Mouse (Mus musculus): ENCODE results near the gene Tpt1. TPM values are rescaled to one million over a fixed set of nuclear protein-coding genes. Genes with fewer than 3 reads are reported as not detected.

Tpt1 gene
- polyA plus RNA-seq (2014; fragmentation: Nextera tagmentation; extraction: Ambion mirVana): 1,014 and 1,054 TPM in 2 replicates

DNA sequence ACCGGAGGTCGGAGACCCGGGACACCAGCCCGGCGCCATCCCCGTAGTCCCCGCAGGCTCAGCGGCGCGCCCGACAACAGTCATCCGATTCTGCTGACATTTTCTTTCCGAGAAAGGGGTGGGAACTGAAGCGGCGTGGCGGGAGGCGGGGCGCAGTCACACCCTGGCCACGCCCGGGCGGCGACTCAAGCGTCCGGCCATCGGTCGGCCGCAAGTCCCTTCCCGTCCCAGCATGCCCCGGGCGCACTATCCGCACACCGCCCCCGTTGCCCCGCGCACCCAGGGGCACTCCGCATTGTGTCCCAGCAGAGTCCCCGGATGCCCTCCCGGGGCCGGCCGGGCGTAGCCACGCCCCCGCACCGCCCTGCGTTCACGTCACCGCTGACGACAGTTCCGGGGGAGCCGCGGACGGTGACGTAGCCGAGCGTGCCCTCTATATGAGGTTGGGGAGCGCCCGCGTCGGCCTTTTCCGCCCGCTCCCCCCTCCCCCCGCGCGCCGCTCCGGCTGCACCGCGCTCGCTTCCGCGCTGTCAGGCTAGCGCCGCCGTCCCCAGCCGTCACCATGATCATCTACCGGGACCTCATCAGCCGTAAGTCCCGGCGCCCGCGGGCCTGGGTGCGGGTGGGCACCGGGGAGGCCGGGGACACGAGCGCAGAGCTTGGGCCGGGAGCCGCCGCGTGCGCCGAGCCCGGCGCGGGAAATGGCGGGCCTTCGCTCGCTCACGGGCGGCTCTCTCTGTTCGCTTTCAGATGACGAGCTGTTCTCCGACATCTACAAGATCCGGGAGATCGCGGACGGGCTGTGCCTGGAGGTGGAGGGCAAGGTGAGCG, at the start of gene Tpt1:
Tpt1 (plus strand) TSS at position 227 of the 831 bp plus-strand sequence.
- no peaks in the 10 kb centered on the region for H3K27me3 ChIP-seq (ENCODE audit: control insufficient read depth, insufficient read depth, low read length)
- peak within 1 kb of the TSS; percentile 98 for H3K27ac ChIP-seq (ENCODE audit: low read depth, low read length)
- ATAC-seq (replicated peaks; ENCODE audit: insufficient number of reproducible peaks, low FRiP score, low TSS enrichment): peak; percentile 96
- H3K4me2 ChIP-seq: peak within 1 kb of the TSS; percentile 85
- peaks cover 19% of the 10 kb centered on the region for H3K4me1 ChIP-seq (ENCODE audit: control insufficient read depth, insufficient read depth, low read length)
- H3K4me3 ChIP-seq (ENCODE audit: low read depth, low read length): peak within 1 kb of the TSS; percentile 75
- H3K9me3 ChIP-seq (replicated peaks; ENCODE audit: control insufficient read depth, low read length): no peaks in the 10 kb centered on the region
- under 1% methylated on average over 108 of the region's 108 CpGs for WGBS (ENCODE audit: insufficient replicate concordance)
- H3K9ac ChIP-seq (ENCODE audit: low read depth, low read length): peak within 1 kb of the TSS; percentile 98
- peaks cover 29% of the 10 kb centered on the region for H3K36me3 ChIP-seq (ENCODE audit: control insufficient read depth, insufficient read depth, low read length)

DNA sequence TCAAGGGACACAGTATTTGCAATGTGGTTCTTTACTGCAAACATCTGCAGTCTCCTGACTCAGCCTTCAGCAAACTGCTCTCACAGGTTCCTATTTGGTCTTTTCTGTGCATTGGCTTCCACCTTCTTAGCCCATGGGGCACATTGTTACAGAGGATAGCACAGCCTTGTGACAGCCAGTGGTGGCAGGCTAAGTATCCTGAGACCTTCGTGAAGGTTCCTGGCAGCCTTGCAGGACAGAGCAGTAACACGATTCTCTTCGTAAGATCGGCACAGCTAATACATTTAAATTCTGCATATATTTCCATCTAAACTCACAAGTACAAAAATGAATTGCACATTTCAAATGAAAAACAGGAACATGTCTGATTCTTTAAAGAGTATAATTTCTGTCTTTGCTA, 49.0 kb upstream of the Tpt1 start:
- no peaks in the 10 kb centered on the region for H3K9me3 ChIP-seq (replicated peaks; ENCODE audit: control insufficient read depth, low read length)
- no peak for ATAC-seq (replicated peaks; ENCODE audit: insufficient number of reproducible peaks, low FRiP score, low TSS enrichment)
- WGBS (ENCODE audit: insufficient replicate concordance): 80% methylated on average over 4 of the region's 4 CpGs
- H3K9ac ChIP-seq (ENCODE audit: low read depth, low read length): no peak overlapping the region
- H3K4me3 ChIP-seq (ENCODE audit: low read depth, low read length): no peak overlapping the region
- no peaks in the 10 kb centered on the region for H3K36me3 ChIP-seq (ENCODE audit: control insufficient read depth, insufficient read depth, low read length)
- no peaks in the 10 kb centered on the region for H3K27me3 ChIP-seq (ENCODE audit: control insufficient read depth, insufficient read depth, low read length)
- no peak overlapping the region for H3K27ac ChIP-seq (ENCODE audit: low read depth, low read length)
- H3K4me1 ChIP-seq (ENCODE audit: control insufficient read depth, insufficient read depth, low read length): no peaks in the 10 kb centered on the region
- no peak overlapping the region for H3K4me2 ChIP-seq

DNA sequence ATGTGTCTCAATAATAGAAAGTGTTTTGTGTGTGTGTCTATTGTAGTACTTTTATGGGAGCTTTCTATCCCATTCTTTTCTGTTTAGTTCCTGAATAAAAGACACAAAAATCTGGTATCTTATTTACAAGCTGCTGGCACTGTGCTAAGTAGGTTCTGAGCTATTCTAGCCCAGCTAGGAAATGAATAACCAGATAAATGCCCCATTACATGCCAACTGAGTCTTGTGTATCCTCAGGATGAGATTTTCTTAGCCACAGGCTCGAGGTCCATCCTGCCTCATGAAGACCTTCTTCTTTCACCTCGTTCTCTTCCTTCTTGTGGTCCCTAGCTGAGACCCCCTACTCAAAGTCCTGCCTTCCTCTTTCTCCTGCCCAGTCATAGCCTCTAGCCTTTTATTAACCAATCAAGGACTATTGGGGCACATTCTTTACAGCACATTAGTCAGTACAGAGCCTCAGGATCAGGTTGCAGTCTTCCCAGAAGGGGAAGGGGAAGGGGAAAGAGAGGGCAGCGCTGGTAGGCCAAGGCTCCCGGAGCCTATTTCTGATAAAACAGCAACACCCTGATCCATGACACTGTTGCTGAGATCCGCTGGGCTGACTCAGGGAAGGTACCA, 47.0 kb upstream of the Tpt1 start:
- H3K27me3 ChIP-seq (ENCODE audit: control insufficient read depth, insufficient read depth, low read length): no peaks in the 10 kb centered on the region

DNA sequence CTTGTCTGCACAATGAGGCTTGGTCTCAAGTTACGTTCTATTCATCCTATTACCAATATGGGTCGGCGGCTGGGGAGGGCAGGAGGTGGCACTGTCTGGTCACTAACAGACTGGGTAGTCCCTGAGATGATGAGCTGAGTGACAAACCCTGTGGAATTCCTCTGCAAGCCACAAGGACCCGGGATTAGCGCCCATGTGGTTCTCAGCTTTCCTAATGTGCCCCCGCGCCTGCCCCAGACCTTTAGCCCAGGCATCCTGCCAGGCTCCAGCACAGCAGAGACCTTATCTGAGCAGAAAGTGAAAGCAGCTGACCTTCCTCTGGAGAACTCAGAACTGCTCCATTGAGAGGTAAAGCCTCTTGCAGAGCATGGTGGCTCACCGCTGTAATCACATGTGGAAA, 37.1 kb upstream of the Tpt1 start:
- no peak overlapping the region for H3K4me3 ChIP-seq (ENCODE audit: low read depth, low read length)
- H3K9me3 ChIP-seq (replicated peaks; ENCODE audit: control insufficient read depth, low read length): no peaks in the 10 kb centered on the region
- no peaks in the 10 kb centered on the region for H3K36me3 ChIP-seq (ENCODE audit: control insufficient read depth, insufficient read depth, low read length)
- no peak overlapping the region for H3K4me2 ChIP-seq
- H3K27ac ChIP-seq (ENCODE audit: low read depth, low read length): no peak overlapping the region
- no peak overlapping the region for H3K9ac ChIP-seq (ENCODE audit: low read depth, low read length)
- 55% methylated on average over 8 of the region's 8 CpGs for WGBS (ENCODE audit: insufficient replicate concordance)
- H3K27me3 ChIP-seq (ENCODE audit: control insufficient read depth, insufficient read depth, low read length): no peaks in the 10 kb centered on the region
- ATAC-seq (replicated peaks; ENCODE audit: insufficient number of reproducible peaks, low FRiP score, low TSS enrichment): 0 out of 2 replicates have a peak, but pooled peaks have one; percentile 31
- H3K4me1 ChIP-seq (ENCODE audit: control insufficient read depth, insufficient read depth, low read length): peaks cover 7% of the 10 kb centered on the region

More for the DNA sequence above, 47.0 kb upstream of the Tpt1 start:
- Histone ChIP-seq H3K9me3 (replicated peaks; ENCODE audit: control insufficient read depth, low read length) (no peaks in the 10 kb centered on the region), H3K36me3 (ENCODE audit: control insufficient read depth, insufficient read depth, low read length) (no peaks in the 10 kb centered on the region), H3K4me2 (no peak overlapping the region), H3K4me1 (ENCODE audit: control insufficient read depth, insufficient read depth, low read length) (peaks cover 4% of the 10 kb centered on the region; the same call in 1 of the 2 replicates), H3K9ac (ENCODE audit: low read depth, low read length) (no peak overlapping the region), H3K27ac (ENCODE audit: low read depth, low read length) (no peak overlapping the region), H3K4me3 (ENCODE audit: low read depth, low read length) (no peak overlapping the region)
- WGBS (ENCODE audit: insufficient replicate concordance): 37% methylated on average over 5 of the region's 5 CpGs
- ATAC-seq (replicated peaks; ENCODE audit: insufficient number of reproducible peaks, low FRiP score, low TSS enrichment): no peak

DNA sequence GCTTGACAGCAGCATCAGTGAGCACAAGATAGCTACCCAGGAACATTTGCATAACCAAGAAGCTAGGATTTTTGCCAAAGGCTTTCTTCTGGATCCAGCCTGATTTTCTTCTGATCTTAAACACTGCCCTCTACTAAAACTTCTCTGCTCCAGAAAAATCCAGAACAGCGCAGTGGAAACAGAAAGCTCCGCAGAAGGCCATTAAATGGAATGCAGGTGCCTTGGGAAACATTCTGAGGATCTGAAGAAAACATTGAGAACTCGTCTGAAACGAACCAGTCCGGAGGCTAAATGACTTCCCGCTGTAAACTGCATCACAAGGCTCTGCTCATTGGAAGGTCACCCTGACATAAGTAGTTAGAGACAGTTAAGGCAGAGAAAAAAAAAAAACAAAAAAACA, 35.0 kb upstream of the Tpt1 start:
- WGBS (ENCODE audit: insufficient replicate concordance): 86% methylated on average over 6 of the region's 6 CpGs
- Histone ChIP-seq H3K9me3 (replicated peaks; ENCODE audit: control insufficient read depth, low read length) (no peaks in the 10 kb centered on the region), H3K4me1 (ENCODE audit: control insufficient read depth, insufficient read depth, low read length) (0 out of 2 replicates have a peak, but pooled peaks cover 2% of the 10 kb centered on the region), H3K4me3 (ENCODE audit: low read depth, low read length) (no peak overlapping the region), H3K9ac (ENCODE audit: low read depth, low read length) (no peak overlapping the region), H3K27me3 (ENCODE audit: control insufficient read depth, insufficient read depth, low read length) (no peaks in the 10 kb centered on the region), H3K36me3 (ENCODE audit: control insufficient read depth, insufficient read depth, low read length) (no peaks in the 10 kb centered on the region), H3K27ac (ENCODE audit: low read depth, low read length) (no peak overlapping the region), H3K4me2 (no peak overlapping the region)
- no peak for ATAC-seq (replicated peaks; ENCODE audit: insufficient number of reproducible peaks, low FRiP score, low TSS enrichment)

DNA sequence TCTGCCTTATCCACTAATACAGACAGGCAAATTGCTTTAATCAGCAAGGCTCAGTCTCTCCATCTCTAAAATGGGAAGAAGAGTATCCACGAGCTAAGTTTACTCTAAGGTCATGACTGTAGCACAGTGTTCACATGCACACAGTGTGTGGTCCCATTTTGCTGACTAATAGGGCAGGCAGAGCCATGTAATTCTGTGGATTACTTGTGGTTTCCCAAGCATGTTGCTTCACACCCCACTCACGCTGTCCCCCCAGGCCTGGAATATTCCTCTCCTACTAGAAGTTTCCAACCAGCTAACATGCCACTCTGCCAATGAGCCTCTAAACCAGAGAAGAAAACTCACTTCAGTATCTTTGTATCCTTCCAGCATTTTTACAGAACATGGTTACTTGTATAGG, 26.4 kb upstream of the Tpt1 start:
- 65% methylated on average over 2 of the region's 2 CpGs for WGBS (ENCODE audit: insufficient replicate concordance)
- no peaks in the 10 kb centered on the region for H3K36me3 ChIP-seq (ENCODE audit: control insufficient read depth, insufficient read depth, low read length)
- ATAC-seq (replicated peaks; ENCODE audit: insufficient number of reproducible peaks, low FRiP score, low TSS enrichment): no peak

DNA sequence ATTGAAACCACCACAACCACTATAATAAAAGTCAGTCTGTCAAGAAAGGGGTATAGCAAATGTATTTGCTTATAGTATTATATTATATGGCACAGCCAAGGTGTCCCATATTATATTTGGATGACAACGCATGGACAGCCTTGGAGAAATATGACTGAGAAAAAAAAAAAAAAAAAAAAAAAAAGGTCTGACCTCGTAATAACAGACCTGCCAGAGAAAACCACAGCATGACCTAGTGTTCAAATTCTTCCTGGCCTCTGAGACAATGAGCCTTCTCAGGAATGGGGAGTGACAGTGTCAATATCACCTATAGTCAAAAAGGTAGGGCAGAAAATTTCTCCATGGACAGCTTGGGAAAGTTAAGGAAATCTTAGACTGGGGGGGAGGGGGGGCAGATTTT, 25.6 kb upstream of the Tpt1 start:
- no peaks in the 10 kb centered on the region for H3K4me1 ChIP-seq (ENCODE audit: control insufficient read depth, insufficient read depth, low read length)
- WGBS (ENCODE audit: insufficient replicate concordance): 80% methylated on average over 2 of the region's 2 CpGs
- no peaks in the 10 kb centered on the region for H3K9me3 ChIP-seq (replicated peaks; ENCODE audit: control insufficient read depth, low read length)
- no peak for ATAC-seq (replicated peaks; ENCODE audit: insufficient number of reproducible peaks, low FRiP score, low TSS enrichment)
- H3K4me2 ChIP-seq: no peak overlapping the region
- H3K27me3 ChIP-seq (ENCODE audit: control insufficient read depth, insufficient read depth, low read length): no peaks in the 10 kb centered on the region
- H3K9ac ChIP-seq (ENCODE audit: low read depth, low read length): no peak overlapping the region
- no peak overlapping the region for H3K4me3 ChIP-seq (ENCODE audit: low read depth, low read length)
- H3K36me3 ChIP-seq (ENCODE audit: control insufficient read depth, insufficient read depth, low read length): no peaks in the 10 kb centered on the region
- H3K27ac ChIP-seq (ENCODE audit: low read depth, low read length): no peak overlapping the region

More for the DNA sequence above, 26.4 kb upstream of the Tpt1 start:
- Histone ChIP-seq H3K4me1 (ENCODE audit: control insufficient read depth, insufficient read depth, low read length) (no peaks in the 10 kb centered on the region), H3K4me3 (ENCODE audit: low read depth, low read length) (no peak overlapping the region), H3K4me2 (no peak overlapping the region), H3K27ac (ENCODE audit: low read depth, low read length) (no peak overlapping the region), H3K9me3 (replicated peaks; ENCODE audit: control insufficient read depth, low read length) (no peaks in the 10 kb centered on the region), H3K9ac (ENCODE audit: low read depth, low read length) (no peak overlapping the region), H3K27me3 (ENCODE audit: control insufficient read depth, insufficient read depth, low read length) (no peaks in the 10 kb centered on the region)

DNA sequence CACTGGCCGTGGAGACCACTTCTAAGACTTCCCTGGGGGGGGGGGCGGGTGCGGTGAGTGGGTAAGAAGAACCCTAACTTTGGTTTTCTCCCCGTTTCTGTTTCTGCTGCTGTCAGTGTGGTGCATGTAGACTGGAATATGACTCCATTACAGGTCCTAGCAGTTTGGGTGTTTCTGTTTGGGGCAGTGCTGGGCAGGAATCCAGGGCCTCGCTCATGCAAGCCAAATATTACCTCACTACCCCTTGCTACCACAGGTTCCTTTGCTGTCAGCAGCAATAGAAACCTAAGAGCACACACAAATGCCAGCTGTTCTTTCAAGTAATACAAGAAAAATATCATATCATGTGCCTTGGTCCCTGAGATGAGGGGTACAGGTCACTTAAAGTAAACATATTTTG, 24.9 kb upstream of the Tpt1 start:
- no peak overlapping the region for H3K4me2 ChIP-seq
- H3K4me1 ChIP-seq (ENCODE audit: control insufficient read depth, insufficient read depth, low read length): no peaks in the 10 kb centered on the region
- H3K27me3 ChIP-seq (ENCODE audit: control insufficient read depth, insufficient read depth, low read length): no peaks in the 10 kb centered on the region
- no peaks in the 10 kb centered on the region for H3K36me3 ChIP-seq (ENCODE audit: control insufficient read depth, insufficient read depth, low read length)
- 85% methylated on average over 5 of the region's 5 CpGs for WGBS (ENCODE audit: insufficient replicate concordance)
- no peak overlapping the region for H3K4me3 ChIP-seq (ENCODE audit: low read depth, low read length)
- H3K9ac ChIP-seq (ENCODE audit: low read depth, low read length): no peak overlapping the region
- ATAC-seq (replicated peaks; ENCODE audit: insufficient number of reproducible peaks, low FRiP score, low TSS enrichment): no peak
- H3K9me3 ChIP-seq (replicated peaks; ENCODE audit: control insufficient read depth, low read length): no peaks in the 10 kb centered on the region
- no peak overlapping the region for H3K27ac ChIP-seq (ENCODE audit: low read depth, low read length)
